ENCODE assay signal across 28 mouse cellular contexts in genomic region chr14:75238054-75238692, GRCm38 (mm10). TPM values are rescaled to one million over a fixed set of nuclear protein-coding genes. Genes with fewer than 3 reads are reported as not detected.
DNase-seq lines count a peak whose midpoint lies in the region; ATAC-seq lines count a peak whose summit lies in the region.
"Had no signal": no experiment of that assay in that cellular context is flagged by ENCODE, and none has a peak within 500 bp of the region (broad histone marks: within the 10 kb centered on the region; RNA-seq: fewer than 3 reads in every experiment).

No protein-coding gene starts in this region.

- no peaks in the 10 kb centered on the region for H3K4me1 ChIP-seq in heart, embryonic 12.5 days (replicated peaks)
- H3K4me1 ChIP-seq in liver, embryonic 12.5 days, result peaks cover 13% of the 10 kb centered on the region
- H3K4me1 ChIP-seq: limb, embryonic 15.5 days; lung, embryonic 15.5 days had no signal

- no peak overlapping the region for H3K27ac ChIP-seq in heart, embryonic 12.5 days (ENCODE audit: poor library complexity, severe bottlenecking)
- peak overlapping the region; percentile 50 for H3K27ac ChIP-seq in liver, embryonic 12.5 days
- H3K27ac ChIP-seq: embryonic facial prominence, embryonic 12.5 days; gastrocnemius, adult 2 months; layer of hippocampus, adult 2 months; limb, embryonic 15.5 days; lung, embryonic 15.5 days; macrophage; midbrain, embryonic 13.5 days had no signal

- DNase-seq in heart, adult 18-20 months, result no peak
- DNase-seq in NIH3T3 (ENCODE audit: low read depth), result peak; percentile 1
- no peak for DNase-seq in spleen, postnatal 36 days (ENCODE audit: low spot score in 2 of 2)
- DNase-seq in left cerebral cortex, postnatal 36 days (ENCODE audit: low spot score in 2 of 2), result no peak
- DNase-seq in left cerebral cortex, postnatal 4 days, result no peak
- DNase-seq: cerebellum, adult 18-20 months; cerebellum, postnatal 14 days; gastrocnemius, adult 2 months; heart, postnatal 10 days; kidney, postnatal 25 days; right cerebral cortex, postnatal 14 days had no signal

- ATAC-seq in heart, embryonic 12.5 days (ENCODE audit: insufficient number of reproducible peaks, low FRiP score), result peak; percentile 68; the same call in 1 of the 2 replicates
- ATAC-seq in liver, embryonic 12.5 days, result peak; percentile 82
- peak; percentile 78 for ATAC-seq in megakaryocyte progenitor cell, adult 5-6 weeks (replicated peaks; ENCODE audit: poor library complexity)
- ATAC-seq: intestine, postnatal 0 days; midbrain, embryonic 13.5 days; Patski had no signal

- H3K9ac ChIP-seq in heart, embryonic 12.5 days, result no peak overlapping the region
- no peak overlapping the region for H3K9ac ChIP-seq in liver, embryonic 12.5 days
- H3K9ac ChIP-seq: embryonic facial prominence, embryonic 12.5 days; limb, embryonic 15.5 days; lung, embryonic 15.5 days; midbrain, embryonic 13.5 days had no signal

- H3K4me2 ChIP-seq in heart, embryonic 12.5 days, result no peak overlapping the region
- H3K4me2 ChIP-seq in liver, embryonic 12.5 days, result no peak overlapping the region; the same call in 1 of the 2 replicates
- H3K4me2 ChIP-seq: embryonic facial prominence, embryonic 12.5 days; heart, embryonic 11.5 days; limb, embryonic 15.5 days; lung, embryonic 15.5 days; midbrain, embryonic 13.5 days had no signal

- no peaks in the 10 kb centered on the region for H3K27me3 ChIP-seq in heart, embryonic 12.5 days (replicated peaks)
- H3K27me3 ChIP-seq in liver, embryonic 12.5 days (replicated peaks), result no peaks in the 10 kb centered on the region
- H3K27me3 ChIP-seq: embryonic facial prominence, embryonic 12.5 days; limb, embryonic 15.5 days; lung, embryonic 15.5 days had no signal

- intact Hi-C loops in left cerebral cortex, postnatal 36 days (cut with DNase I), result loop anchor here (5.0 kb wide), 1 partner anchor 44 kb away; the partner anchor contains the start of gene Zc3h13
- intact Hi-C loops in left cerebral cortex, postnatal 4 days (cut with DNase I), result no loop called here

- no peak overlapping the region for H3K4me3 ChIP-seq in heart, embryonic 12.5 days
- H3K4me3 ChIP-seq in liver, embryonic 12.5 days, result no peak overlapping the region
- H3K4me3 ChIP-seq: embryonic facial prominence, embryonic 12.5 days; gastrocnemius, adult 2 months; layer of hippocampus, adult 2 months; limb, embryonic 15.5 days; lung, embryonic 15.5 days; midbrain, embryonic 13.5 days had no signal

- H3K9me3 ChIP-seq in heart, embryonic 12.5 days (replicated peaks), result no peaks in the 10 kb centered on the region
- no peaks in the 10 kb centered on the region for H3K9me3 ChIP-seq in liver, embryonic 12.5 days (replicated peaks)
- H3K9me3 ChIP-seq: embryonic facial prominence, embryonic 12.5 days; limb, embryonic 15.5 days; lung, embryonic 15.5 days; midbrain, embryonic 13.5 days had no signal

- H3K36me3 ChIP-seq in heart, embryonic 12.5 days, result no peaks in the 10 kb centered on the region
- no peaks in the 10 kb centered on the region for H3K36me3 ChIP-seq in liver, embryonic 12.5 days
- H3K36me3 ChIP-seq: embryonic facial prominence, embryonic 12.5 days; limb, embryonic 15.5 days; lung, embryonic 15.5 days; midbrain, embryonic 13.5 days had no signal

- 71% methylated on average over 6 of the region's 6 CpGs for WGBS in heart, embryonic 12.5 days
- 36% methylated on average over 6 of the region's 6 CpGs for WGBS in liver, embryonic 12.5 days (ENCODE audit: insufficient replicate concordance)

RNA-seq across cellular contexts. Expression of gene Cpb2, which starts 3.9 kb away (rescaled TPM):
- polyA plus RNA-seq in heart, embryonic 12.5 days (2016; fragmentation: Nextera tagmentation; extraction: Ambion mirVana), result 0.15 and 0.87 TPM in 2 replicates
- total RNA-seq in heart, adult 18-20 months (2021), result not detected
- 50.0 and 50.6 TPM in 2 replicates for polyA plus RNA-seq in liver, embryonic 12.5 days (2016; fragmentation: Nextera tagmentation; extraction: Ambion mirVana)
- total RNA-seq in megakaryocyte progenitor cell, adult 5-6 weeks (2015), result not detected in 2 replicates
- not detected in 2 replicates for total RNA-seq in megakaryocyte progenitor cell, adult 5-6 weeks (2017)
- not detected for total RNA-seq in left cerebral cortex, postnatal 36 days (2021)
- not detected for total RNA-seq in left cerebral cortex, postnatal 4 days (2021)
- total RNA-seq: adrenal gland, adult 18-20 months; gastrocnemius, adult 2 months; heart, postnatal 10 days; layer of hippocampus, adult 2 months; left cerebral cortex, postnatal 14 days; monocyte, adult 5-6 weeks had no signal
- polyA plus RNA-seq: C2C12; hindbrain, embryonic 11.5 days; lung, embryonic 15.5 days; macrophage; Patski had no signal

RNA-seq across cellular contexts. Expression of gene Zc3h13, which starts 46.0 kb away (rescaled TPM):
- 22.8 and 24.2 TPM in 2 replicates for polyA plus RNA-seq in heart, embryonic 12.5 days (2016; fragmentation: Nextera tagmentation; extraction: Ambion mirVana)
- total RNA-seq in heart, adult 18-20 months (2021), result 10 to 100 TPM; 24.9 to 28.2 TPM
- polyA plus RNA-seq in liver, embryonic 12.5 days (2016; fragmentation: Nextera tagmentation; extraction: Ambion mirVana), result 20.1 TPM in 2 replicates
- total RNA-seq in megakaryocyte progenitor cell, adult 5-6 weeks (2015), result 23.4 and 31.9 TPM in 2 replicates
- total RNA-seq in megakaryocyte progenitor cell, adult 5-6 weeks (2017), result 23.7 and 26.9 TPM in 2 replicates
- 10 to 100 TPM; 51.1 to 54.6 TPM for total RNA-seq in left cerebral cortex, postnatal 36 days (2021)
- total RNA-seq in left cerebral cortex, postnatal 4 days (2021), result 10 to 100 TPM; 57.0 to 66.0 TPM
